Mouse (Mus musculus): ENCODE results near the gene Arvcf. TPM values are rescaled to one million over a fixed set of nuclear protein-coding genes. Genes with fewer than 3 reads are reported as not detected.

Arvcf gene
- total RNA-seq, 4 experiments from 2014 or later, result 12.6 to 20.0 (median 16.2) TPM

GRCm38 (mm10) chr16:18428516-18429042 is 80.6 kb downstream of the Arvcf start:
- no peak for DNase-seq (ENCODE audit: low spot score)

- no peak for DNase-seq (ENCODE audit: low spot score)
Observed at GRCm38 (mm10) chr16:18429641-18430040, 81.7 kb downstream of the Arvcf start.

DNA sequence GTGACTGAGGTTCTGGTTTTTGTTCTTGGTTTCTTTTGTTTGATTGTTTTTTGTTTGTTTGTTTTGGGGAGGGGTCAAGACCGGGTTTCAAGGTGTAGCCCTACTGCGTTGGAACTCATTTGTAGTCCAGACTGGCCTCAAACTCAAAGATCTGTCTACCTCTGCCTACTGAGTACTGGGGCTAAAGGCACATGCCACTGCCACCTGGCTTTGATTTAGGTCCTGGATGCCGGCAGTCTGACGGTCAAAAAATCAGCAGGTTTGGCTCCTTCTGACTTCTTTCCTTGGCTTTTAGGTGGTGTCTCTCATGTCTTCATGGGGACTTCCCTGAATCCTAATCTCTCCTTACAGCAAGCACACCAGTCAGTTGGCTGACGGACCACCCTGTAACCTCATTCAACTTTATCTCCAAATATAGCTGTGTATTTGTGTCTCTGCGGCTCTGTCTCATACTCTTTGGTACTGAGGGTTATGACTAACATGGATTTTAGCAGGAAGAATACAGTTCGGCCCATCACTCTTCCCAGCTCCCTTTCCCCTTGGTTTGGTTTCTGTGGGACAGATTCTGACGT is 82.7 kb downstream of the Arvcf start:
- no peak for DNase-seq (ENCODE audit: low spot score)

GRCm38 (mm10) chr16:18433341-18433920 is 85.4 kb downstream of the Arvcf start:
- DNase-seq (ENCODE audit: low spot score), result no peak

GRCm38 (mm10) chr16:18436128-18436527 is 88.1 kb downstream of the Arvcf start:
- no peak for DNase-seq (ENCODE audit: low spot score)

- DNase-seq (ENCODE audit: low spot score), result peak; percentile 94
Observed at GRCm38 (mm10) chr16:18443385-18443841, 95.4 kb downstream of the Arvcf start.

DNA sequence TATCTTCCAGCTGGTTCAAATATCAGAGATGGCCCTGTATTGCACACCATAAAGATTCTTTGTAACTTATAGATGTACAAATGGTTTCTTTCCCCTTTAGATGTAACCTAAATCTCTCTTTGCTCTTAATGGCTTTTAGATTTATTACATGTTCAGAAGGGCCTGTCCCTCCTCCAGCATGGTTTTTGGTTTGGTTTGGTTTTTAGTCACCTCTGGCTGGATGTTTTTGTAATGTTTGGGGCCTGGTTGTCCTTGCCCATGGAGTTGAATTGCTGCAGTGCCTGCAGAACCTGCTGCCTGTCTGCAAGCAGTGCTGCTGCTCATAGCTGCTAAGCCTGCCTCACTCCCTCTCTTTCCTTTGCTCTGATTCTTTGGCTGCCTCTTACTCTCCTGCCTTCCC is 99.3 kb downstream of the Arvcf start:
- DNase-seq (ENCODE audit: low spot score), result no peak

DNA sequence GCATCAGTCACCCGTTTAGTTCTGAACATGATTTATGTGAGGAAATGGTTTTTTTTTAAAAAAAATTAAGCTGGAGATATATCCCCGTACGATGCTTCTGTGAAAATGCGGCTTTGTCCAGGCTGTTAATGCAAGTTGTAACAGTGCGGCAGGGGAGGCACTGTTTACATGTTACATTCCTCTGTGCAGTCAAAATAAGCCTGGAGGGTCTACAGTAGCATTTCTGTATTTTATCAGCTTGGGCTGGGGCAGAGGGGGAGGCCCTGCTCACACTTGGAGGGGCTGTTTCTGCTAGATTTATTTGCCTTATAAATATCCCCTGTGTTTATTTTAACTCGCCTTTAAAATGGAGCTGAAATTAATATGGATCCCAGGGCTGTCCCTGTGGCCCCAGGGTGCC is 100.1 kb downstream of the Arvcf start:
- DNase-seq (ENCODE audit: low spot score), result no peak

DNA sequence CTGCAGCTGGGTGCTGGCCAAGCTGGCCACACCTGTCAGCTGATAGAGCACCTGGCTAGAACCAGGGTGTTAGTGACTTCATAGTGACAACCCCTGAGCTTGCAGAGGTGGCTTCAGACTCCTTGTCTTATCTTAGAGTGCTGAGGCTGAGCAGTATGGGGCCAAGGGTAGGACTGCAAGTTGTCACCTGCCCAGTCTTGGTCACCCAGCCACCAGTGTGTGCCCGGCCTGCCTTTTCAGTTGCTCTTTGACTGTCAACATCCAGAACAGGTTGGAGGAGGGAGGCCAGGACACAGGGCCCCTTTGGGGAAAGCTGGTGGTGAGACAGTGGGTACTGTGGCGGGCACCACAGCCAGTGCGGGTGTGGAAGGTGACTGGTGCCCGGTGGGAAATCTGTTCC is 101.0 kb downstream of the Arvcf start:
- no peak for DNase-seq (ENCODE audit: low spot score)

- DNase-seq (ENCODE audit: low spot score), result no peak
Observed at GRCm38 (mm10) chr16:18451486-18452181, 103.7 kb downstream of the Arvcf start.

DNA sequence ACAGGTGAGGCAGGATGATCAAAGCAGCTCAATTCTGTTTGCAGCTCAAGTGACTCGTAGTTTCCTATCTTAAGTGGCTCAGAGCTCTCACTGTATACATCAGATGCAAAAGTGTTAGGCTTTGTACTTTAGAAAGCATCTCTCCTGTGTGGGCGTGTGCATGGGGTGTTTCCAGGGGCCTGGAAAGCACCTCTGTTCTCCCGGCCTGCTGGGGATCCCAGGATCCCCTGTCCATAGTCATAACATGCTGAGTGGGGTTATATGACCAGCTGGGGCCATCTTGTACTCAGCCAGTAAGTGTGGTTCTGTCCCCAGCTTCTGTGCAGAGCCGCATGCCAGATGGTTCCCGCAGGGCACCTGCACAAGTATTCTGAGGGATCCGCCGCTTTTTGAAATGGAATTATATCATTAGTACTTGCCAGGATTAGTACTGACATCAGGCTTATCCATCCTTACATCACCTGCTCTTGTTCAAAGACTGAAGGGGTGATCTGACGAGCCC is 104.4 kb downstream of the Arvcf start:
- DNase-seq (ENCODE audit: low spot score), result no peak

DNA sequence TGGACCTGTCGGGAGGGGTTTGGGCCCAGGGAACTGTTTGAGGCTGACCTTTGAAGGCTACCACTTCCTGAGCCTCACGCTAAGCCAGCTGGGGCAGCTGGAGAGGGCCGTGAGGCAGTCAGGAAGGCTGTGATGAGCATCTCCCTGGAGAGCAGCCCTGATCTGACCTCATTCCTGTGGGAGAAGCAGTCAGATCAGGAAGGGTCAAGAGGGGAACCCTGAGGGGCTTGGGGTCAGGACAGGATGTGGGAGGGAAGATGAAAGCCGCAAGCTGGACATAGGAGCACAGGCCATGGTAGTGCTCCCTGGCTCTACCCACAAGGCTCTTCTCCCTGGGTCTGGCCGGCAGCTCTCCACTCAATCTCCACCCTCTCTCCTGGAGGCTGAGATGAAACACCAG is 105.9 kb downstream of the Arvcf start:
- no peak for DNase-seq (ENCODE audit: low spot score)

DNA sequence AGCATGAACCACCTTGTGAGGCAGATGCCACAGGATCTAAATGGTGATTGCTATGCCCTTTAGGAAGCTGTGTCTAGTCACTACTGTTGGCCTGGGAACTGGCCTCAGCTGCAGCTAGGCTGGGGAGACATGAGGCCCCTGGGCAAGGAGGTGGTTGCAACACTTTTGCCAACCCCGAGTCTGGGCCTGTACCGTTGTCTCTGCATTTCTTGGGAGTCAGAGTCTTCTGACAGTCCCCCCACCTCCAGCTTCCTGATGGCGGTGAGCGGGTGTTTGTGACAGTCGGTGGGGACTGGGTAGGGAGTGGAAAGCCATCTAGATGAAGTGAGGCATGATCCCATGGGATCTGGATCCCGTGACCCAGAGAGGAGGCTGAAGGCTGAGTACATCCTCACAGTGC is 107.4 kb downstream of the Arvcf start:
- DNase-seq (ENCODE audit: low spot score), result no peak

Small RNA genes lying within 50 kb of the gene (microRNA-seq; reads per million reads assigned to microRNA genes)
- not detected for gene Gm26219
- gene Mir185, result 324 reads per million, percentile 72 among the genes with 10 or more reads in this experiment

Other genes starting within 250 kb of the Arvcf start
- gene Rtn4r, start 220.5 kb upstream of the Arvcf start, total RNA-seq (2022), result 1 to 10 TPM; 2.8 to 4.7 (median 3.8) TPM
- not detected for gene Ccdc188, start 130.3 kb upstream of the Arvcf start, total RNA-seq (2022)
- 10 to 100 TPM; 19.5 to 24.0 (median 20.8) TPM for gene Zdhhc8, start 113.0 kb upstream of the Arvcf start, total RNA-seq (2022)
- 10 to 100 TPM; 15.8 to 19.5 (median 17.7) TPM for gene Trmt2a, start 99.5 kb upstream of the Arvcf start, total RNA-seq (2022)
- gene Ranbp1, start 99.5 kb upstream of the Arvcf start, total RNA-seq (2022), result 10 to 100 TPM; 30.5 to 40.3 (median 34.7) TPM
- gene Gm49776, start 89.9 kb upstream of the Arvcf start, total RNA-seq (2022), result not detected
- 10 to 100 TPM; 10.8 to 15.7 (median 12.7) TPM for gene Dgcr8, start 58.9 kb upstream of the Arvcf start, total RNA-seq (2022)
- 100 to 1,000 TPM; 184 to 210 (median 190) TPM for gene Tango2, start 79 bp upstream of the Arvcf start, total RNA-seq (2022)
- 10 to 100 TPM; 37.0 to 49.9 (median 42.1) TPM for gene Txnrd2, start 78.2 kb downstream of the Arvcf start, total RNA-seq (2022)
- gene Comt, start 78.7 kb downstream of the Arvcf start, total RNA-seq (2022), result 100 to 1,000 TPM; 146 to 174 (median 157) TPM
- 1 to 10 TPM; 4.8 to 7.4 (median 5.5) TPM for gene Gnb1l, start 150.5 kb downstream of the Arvcf start, total RNA-seq (2022)
- 1 to 10 TPM; 3.5 to 4.8 (median 4.0) TPM for gene Rtl10, start 150.7 kb downstream of the Arvcf start, total RNA-seq (2022)
- gene Tbx1, start 242.5 kb downstream of the Arvcf start, total RNA-seq (2022), result 1 to 10 TPM; 1.0 to 2.0 (median 1.1) TPM